Mouse (Mus musculus) thymus, adult 2 months (tissue): Measurements from ENCODE around the gene Mfsd9.

Experiments used
- CTCF ChIP-seq: fragments of 200-500 bp; IDR thresholded peaks from 2 replicates; pipeline ENCODE4 v1.5.1; 2012; ENCODE audit warnings: mild to moderate bottlenecking, control low read depth, low read length, moderate library complexity, borderline replicate concordance; ENCODE audit not compliant: control insufficient read depth, poor library complexity, insufficient read depth; ENCODE audit errors: extremely low read depth
- POLR2A ChIP-seq: fragments of 200-500 bp; IDR thresholded peaks from 2 replicates; pipeline ENCODE4 v1.6.1; 2012; ENCODE audit warnings: mild to moderate bottlenecking, low read length, control low read depth, moderate library complexity; ENCODE audit not compliant: control insufficient read depth, poor library complexity, insufficient read depth; ENCODE audit errors: extremely low read depth

- TF ChIP-seq CTCF (no peak), POLR2A (no peak)
Observed at GRCm38 (mm10) chr1:40805351-40805750, 14.9 kb upstream of the Mfsd9 start, which contains the start of gene Tmem182.
